Mouse (Mus musculus) lung, embryonic 15.5 days (tissue): ENCODE measurements around the gene Tor1aip2. TPM values are rescaled to one million over a fixed set of nuclear protein-coding genes. Genes with fewer than 3 reads are reported as not detected.

Source experiments
- ATAC-seq: fragments of 200-750 bp; cut with Nextera tagmentation; 2 replicates; pipeline ENCODE4 v1.8.0; 2017; ENCODE audit warnings: moderate number of reproducible peaks, borderline replicate concordance; ENCODE audit not compliant: low FRiP score, low TSS enrichment; ENCODE audit errors: extremely low read depth
- H3K27ac ChIP-seq: fragments of 300-500 bp; sonication (generic); 2 replicates; pipeline ENCODE4 v1.5.1; 2015; ENCODE audit warnings: moderate library complexity, mild to moderate bottlenecking, inconsistent platforms
- H3K27me3 ChIP-seq: fragments of 300-500 bp; sonication (generic); 2 replicates; pipeline ENCODE4 v1.6.1; 2015; ENCODE audit warnings: inconsistent platforms
- H3K36me3 ChIP-seq: fragments of 300-500 bp; sonication (generic); 2 replicates; pipeline ENCODE4 v1.6.1; 2015; ENCODE audit warnings: inconsistent platforms
- H3K4me1 ChIP-seq: fragments of 300-500 bp; sonication (generic); 2 replicates; pipeline ENCODE4 v1.6.1; 2015; ENCODE audit warnings: inconsistent platforms
- H3K4me2 ChIP-seq: fragments of 300-500 bp; sonication (generic); 2 replicates; pipeline ENCODE4 v1.6.1; 2015; ENCODE audit warnings: inconsistent platforms, mild to moderate bottlenecking, moderate library complexity
- H3K4me3 ChIP-seq: fragments of 300-500 bp; sonication (generic); 2 replicates; pipeline ENCODE4 v1.5.1; 2015; ENCODE audit warnings: mild to moderate bottlenecking, inconsistent platforms
- H3K9ac ChIP-seq: fragments of 300-500 bp; sonication (generic); 2 replicates; pipeline ENCODE4 v1.6.1; 2015; ENCODE audit warnings: inconsistent platforms
- H3K9me3 ChIP-seq: fragments of 300-500 bp; sonication (generic); 2 replicates; pipeline ENCODE4 v1.6.1; 2016; ENCODE audit warnings: inconsistent platforms
- WGBS: fragments of 180-500 bp; shearing (Covaris S2); methylation state at CpG from one replicate; pipeline ENCODE4 v1.1.7; 2015; 5-methylcytosine and 5-hydroxymethylcytosine counted together
- polyA plus RNA-seq: library from polyadenylated mRNA; unstranded; fragments of >200 nt; fragmentation: Nextera tagmentation; extraction: Ambion mirVana; gene quantifications from 2 replicates; pipeline ENCODE4 v1.2.1, GENCODE M21; 2015

Tor1aip2 gene
- polyA plus RNA-seq, 1 experiment from 2014 or later: 110 TPM

DNA sequence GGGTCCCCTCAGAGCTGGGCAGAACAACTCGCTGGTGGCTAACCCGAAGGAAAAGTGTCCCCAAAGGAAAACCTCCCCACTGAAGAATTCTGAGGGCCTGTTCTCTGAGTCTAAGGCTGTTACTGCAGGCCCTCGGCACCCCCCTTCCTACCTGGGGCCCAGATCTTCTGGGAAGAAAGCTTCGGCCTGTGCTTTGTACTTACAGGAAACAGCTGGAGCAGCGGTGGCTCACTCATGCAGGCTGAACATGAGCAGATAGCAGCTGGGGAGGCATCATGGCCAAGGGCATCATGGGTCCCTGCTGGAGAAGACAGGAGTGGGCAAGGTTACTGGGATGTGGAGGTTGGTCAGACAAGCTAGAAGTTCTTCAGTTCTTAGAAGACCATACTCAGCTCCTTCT, 52.4 kb downstream of the Tor1aip2 start:
- Histone ChIP-seq H3K4me1 (no peaks in the 10 kb centered on the region), H3K4me3 (no peak overlapping the region), H3K27me3 (no peaks in the 10 kb centered on the region), H3K4me2 (no peak overlapping the region), H3K36me3 (no peaks in the 10 kb centered on the region), H3K9ac (no peak overlapping the region), H3K9me3 (no peaks in the 10 kb centered on the region), H3K27ac (no peak overlapping the region)
- WGBS: 70% methylated on average over 5 of the region's 5 CpGs
- no peak for ATAC-seq

DNA sequence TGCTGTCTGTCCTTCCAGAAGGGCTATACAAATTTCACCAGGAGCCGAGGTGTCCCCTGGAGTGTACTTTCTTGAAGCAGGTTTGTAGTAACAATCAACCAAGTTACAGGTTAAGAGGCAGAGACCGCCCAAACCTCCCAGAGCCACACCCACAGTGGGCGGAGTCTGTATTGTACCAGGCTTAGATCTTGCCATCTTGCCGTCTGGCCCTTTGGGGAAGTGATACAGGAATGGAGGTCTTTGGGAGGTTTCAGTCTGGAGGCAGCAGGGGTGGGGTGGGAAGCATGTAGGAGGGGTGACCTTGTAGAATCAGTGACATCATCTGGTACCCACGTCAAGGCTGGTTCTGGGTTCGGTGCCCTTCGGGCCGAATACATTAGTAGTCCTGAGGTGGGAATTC, 54.4 kb downstream of the Tor1aip2 start:
- H3K4me2 ChIP-seq: no peak overlapping the region
- H3K4me1 ChIP-seq: no peaks in the 10 kb centered on the region
- no peak overlapping the region for H3K4me3 ChIP-seq
- H3K9ac ChIP-seq: no peak overlapping the region
- no peak for ATAC-seq
- H3K27me3 ChIP-seq: no peaks in the 10 kb centered on the region
- no peaks in the 10 kb centered on the region for H3K9me3 ChIP-seq
- no peaks in the 10 kb centered on the region for H3K36me3 ChIP-seq
- H3K27ac ChIP-seq: no peak overlapping the region
- WGBS: 78% methylated on average over 8 of the region's 8 CpGs

DNA sequence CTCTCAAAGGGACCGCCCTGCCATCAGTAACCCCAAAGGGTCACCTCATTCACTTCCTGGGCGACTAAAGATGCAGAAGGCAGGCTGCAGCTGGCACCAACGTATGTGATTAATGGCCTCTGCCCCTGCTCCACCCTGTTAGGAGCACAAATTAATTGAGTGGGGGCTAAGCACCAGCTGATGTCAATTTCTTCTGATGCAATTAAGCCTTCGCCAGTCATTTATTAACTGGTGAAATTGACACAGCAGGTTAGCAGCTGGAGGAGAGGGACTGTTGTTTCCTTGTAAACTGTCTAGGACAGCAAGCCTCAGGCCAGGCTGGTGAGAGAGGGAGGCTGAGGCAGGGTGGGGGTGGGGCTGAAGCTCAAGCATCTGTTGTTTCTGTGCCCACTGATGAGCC, 54.8 kb downstream of the Tor1aip2 start:
- no peak overlapping the region for H3K4me3 ChIP-seq
- no peaks in the 10 kb centered on the region for H3K27me3 ChIP-seq
- H3K9me3 ChIP-seq: no peaks in the 10 kb centered on the region
- no peak overlapping the region for H3K4me2 ChIP-seq
- no peaks in the 10 kb centered on the region for H3K36me3 ChIP-seq
- 65% methylated on average over 4 of the region's 4 CpGs for WGBS
- no peak overlapping the region for H3K27ac ChIP-seq
- no peak for ATAC-seq
- no peaks in the 10 kb centered on the region for H3K4me1 ChIP-seq
- no peak overlapping the region for H3K9ac ChIP-seq

DNA sequence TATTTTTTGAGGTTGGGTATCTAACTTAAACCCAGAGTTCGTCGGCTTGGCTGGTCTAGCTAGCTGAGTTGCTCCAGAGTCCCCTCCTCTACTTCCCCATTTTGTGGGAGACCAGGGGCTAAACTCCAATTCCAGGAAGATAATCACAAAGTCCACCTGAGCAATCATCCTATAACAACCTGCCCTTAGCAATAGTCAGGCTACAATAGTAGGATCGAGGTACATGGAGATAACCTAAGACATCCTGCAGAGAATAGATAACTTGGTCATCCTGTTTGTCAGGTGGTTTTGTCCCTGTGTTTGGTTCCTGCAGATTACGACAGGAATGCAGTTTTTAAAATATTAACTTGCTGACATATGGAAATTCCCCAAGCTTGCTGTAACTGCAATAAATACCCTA, 56.6 kb downstream of the Tor1aip2 start:
- H3K4me3 ChIP-seq: no peak overlapping the region
- H3K9ac ChIP-seq: no peak overlapping the region
- H3K27me3 ChIP-seq: no peaks in the 10 kb centered on the region
- no peak for ATAC-seq
- no peaks in the 10 kb centered on the region for H3K36me3 ChIP-seq
- 74% methylated on average over 4 of the region's 4 CpGs for WGBS
- no peak overlapping the region for H3K27ac ChIP-seq
- no peak overlapping the region for H3K4me2 ChIP-seq
- H3K9me3 ChIP-seq: no peaks in the 10 kb centered on the region
- H3K4me1 ChIP-seq: no peaks in the 10 kb centered on the region

DNA sequence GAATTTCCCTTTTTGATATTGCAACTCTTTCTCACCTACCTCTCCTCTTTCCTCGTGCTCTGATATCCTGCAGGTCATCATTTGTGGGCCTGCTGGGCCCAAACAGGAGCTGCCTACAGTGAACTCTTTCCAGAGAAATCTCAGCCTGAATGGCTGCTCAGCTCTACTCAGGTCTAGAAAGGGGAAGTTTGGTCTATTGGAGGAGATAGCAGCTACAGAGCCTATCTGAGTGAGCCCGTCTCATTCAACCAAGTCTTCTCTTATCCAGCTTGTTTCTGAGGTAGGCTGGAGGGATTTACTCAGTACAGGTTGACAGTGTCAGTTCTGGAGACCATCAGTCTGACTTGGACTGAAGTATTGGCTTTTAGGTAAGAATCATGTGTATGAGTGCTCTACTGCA, 68.6 kb downstream of the Tor1aip2 start:
- Histone ChIP-seq H3K9me3 (no peaks in the 10 kb centered on the region), H3K4me3 (no peak overlapping the region), H3K27ac (no peak overlapping the region), H3K27me3 (no peaks in the 10 kb centered on the region), H3K36me3 (no peaks in the 10 kb centered on the region), H3K9ac (no peak overlapping the region), H3K4me1 (no peaks in the 10 kb centered on the region), H3K4me2 (no peak overlapping the region)
- 85% methylated on average over 2 of the region's 2 CpGs for WGBS
- ATAC-seq: no peak

DNA sequence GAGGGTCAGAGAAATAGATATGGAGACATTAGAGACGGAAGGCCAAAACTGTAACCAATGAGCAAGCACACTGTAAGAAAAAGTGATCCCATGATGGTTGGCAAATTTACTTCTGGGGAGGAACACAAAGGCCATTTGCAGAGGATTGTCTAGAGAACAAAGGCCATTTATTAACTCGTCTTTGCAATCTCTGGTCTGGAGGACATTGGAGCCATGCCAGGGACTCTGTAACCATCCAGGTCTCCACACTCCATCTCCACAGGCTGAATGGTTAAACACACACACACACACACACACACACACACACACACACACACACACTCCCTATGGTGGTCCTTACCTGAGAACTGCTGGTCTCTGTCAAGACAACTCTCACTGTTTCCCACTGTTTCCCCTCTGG, 70.2 kb downstream of the Tor1aip2 start:
- Histone ChIP-seq H3K36me3 (no peaks in the 10 kb centered on the region), H3K27ac (no peak overlapping the region), H3K9ac (no peak overlapping the region), H3K4me1 (no peaks in the 10 kb centered on the region), H3K27me3 (no peaks in the 10 kb centered on the region), H3K4me2 (no peak overlapping the region), H3K4me3 (no peak overlapping the region), H3K9me3 (no peaks in the 10 kb centered on the region)
- 76% methylated on average over 2 of the region's 2 CpGs for WGBS
- no peak for ATAC-seq

DNA sequence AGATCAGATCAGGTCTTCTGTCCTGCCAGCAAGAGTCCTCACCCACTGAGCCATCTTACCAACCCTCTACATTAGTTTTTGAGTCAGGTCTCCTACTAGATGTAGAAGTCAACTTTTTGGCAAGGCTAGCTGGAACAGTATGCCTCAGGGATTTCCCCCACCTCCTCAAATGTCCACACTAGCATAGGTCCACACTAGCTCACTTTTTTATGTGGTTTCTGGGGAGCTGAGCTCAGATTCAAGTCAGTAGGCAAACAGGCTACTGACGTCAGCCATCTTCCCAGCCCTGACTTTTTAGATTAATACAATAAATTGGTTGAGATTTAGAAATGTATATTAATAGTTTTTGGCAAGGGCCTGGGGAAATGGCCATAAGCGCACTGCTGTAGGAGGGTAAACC, 72.2 kb downstream of the Tor1aip2 start:
- WGBS: 55% methylated on average over 2 of the region's 2 CpGs
- no peak overlapping the region for H3K4me3 ChIP-seq
- no peak overlapping the region for H3K27ac ChIP-seq
- H3K4me2 ChIP-seq: no peak overlapping the region
- no peaks in the 10 kb centered on the region for H3K9me3 ChIP-seq
- no peak for ATAC-seq
- H3K9ac ChIP-seq: no peak overlapping the region
- H3K36me3 ChIP-seq: no peaks in the 10 kb centered on the region
- H3K27me3 ChIP-seq: no peaks in the 10 kb centered on the region; the same call in 1 of the 2 replicates
- no peaks in the 10 kb centered on the region for H3K4me1 ChIP-seq

DNA sequence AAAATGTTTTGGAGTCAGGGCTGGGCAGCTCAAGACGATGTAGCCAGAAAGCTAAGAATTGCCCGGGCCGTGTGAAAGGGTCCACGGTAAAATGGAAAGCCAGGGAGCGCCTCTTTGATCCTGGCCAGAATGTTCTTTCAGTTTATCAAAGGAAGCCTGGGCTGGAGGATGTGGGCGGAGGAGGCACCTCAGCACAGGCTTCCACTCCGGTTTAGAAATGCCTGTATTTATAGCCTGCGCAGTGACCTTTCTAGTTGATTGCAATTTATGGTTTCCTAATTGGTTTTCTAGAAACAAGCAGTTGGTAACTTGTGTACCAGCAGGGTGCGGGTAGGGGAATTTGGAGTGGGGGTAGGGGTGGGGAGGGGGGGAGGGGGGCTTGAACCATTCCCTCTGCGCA, 73.2 kb downstream of the Tor1aip2 start:
- Histone ChIP-seq H3K36me3 (no peaks in the 10 kb centered on the region), H3K9ac (no peak overlapping the region), H3K27me3 (no peaks in the 10 kb centered on the region; the same call in 1 of the 2 replicates), H3K4me1 (no peaks in the 10 kb centered on the region), H3K9me3 (no peaks in the 10 kb centered on the region), H3K4me3 (no peak overlapping the region), H3K4me2 (no peak overlapping the region), H3K27ac (no peak overlapping the region)
- no peak for ATAC-seq
- 57% methylated on average over 10 of the region's 10 CpGs for WGBS

DNA sequence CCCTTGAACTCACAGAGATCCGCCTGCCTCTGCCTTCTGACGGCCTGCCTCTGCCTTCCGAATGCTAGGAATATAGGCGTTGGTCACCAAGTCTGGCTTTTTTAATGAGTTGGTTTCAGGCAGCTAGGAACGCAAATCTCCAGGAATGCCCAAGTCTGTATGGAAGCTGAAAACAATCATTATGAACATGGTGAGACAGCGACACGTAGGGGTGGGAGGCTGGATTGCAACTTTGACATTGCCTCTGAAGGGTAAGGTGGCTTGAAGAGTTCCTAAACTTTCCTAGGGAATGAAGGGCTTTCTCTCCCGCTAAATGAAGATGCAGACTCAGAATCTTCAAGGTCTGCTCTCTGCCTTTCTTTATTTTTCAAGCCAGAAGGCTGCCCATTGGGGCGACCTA, 75.9 kb downstream of the Tor1aip2 start:
- WGBS: 78% methylated on average over 9 of the region's 9 CpGs
- Histone ChIP-seq H3K27me3 (no peaks in the 10 kb centered on the region; the same call in 1 of the 2 replicates), H3K4me3 (no peak overlapping the region), H3K4me1 (no peaks in the 10 kb centered on the region), H3K36me3 (no peaks in the 10 kb centered on the region), H3K9ac (no peak overlapping the region), H3K27ac (no peak overlapping the region), H3K4me2 (no peak overlapping the region), H3K9me3 (no peaks in the 10 kb centered on the region)
- ATAC-seq: no peak

DNA sequence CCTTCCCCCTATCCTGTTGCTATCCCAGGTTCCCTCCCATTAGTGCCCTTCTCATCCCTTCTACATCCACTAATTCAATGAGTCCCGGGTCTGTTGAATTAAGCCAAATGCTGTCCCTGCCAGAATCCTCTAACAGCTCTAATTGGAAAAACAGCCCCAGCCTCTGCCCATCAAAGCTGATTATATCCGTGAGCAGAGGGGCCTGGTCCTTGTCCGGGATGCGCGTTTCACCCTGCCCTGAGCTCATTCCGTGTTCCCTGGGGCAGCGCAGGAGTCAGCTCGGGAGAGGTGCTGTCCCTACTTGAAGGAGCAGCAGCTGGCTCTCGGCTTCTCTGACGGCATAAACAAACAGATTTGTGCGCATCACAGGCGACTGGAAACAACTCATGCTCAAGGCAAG, 76.5 kb downstream of the Tor1aip2 start:
- WGBS: 23% methylated on average over 12 of the region's 12 CpGs

DNA sequence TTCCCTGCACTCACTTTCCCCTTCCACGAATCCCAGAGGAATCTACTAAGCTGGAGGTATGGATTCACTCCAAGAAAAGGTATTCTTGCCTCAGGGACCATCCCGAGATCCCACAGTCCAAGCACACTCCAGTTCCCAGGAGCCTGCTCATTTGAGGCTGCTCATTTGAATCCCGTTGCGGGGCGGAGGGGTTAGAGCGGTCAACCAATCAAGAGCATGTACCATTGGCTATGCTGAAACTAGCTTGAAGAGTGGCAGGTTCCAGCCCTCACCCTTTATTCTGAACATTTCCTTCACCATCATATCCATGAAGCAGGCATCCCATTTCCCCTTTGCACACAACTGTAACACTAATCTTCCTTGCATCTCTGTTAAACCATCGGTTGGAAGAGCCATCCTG, 76.9 kb downstream of the Tor1aip2 start:
- no peak overlapping the region for H3K9ac ChIP-seq
- no peaks in the 10 kb centered on the region for H3K36me3 ChIP-seq
- no peaks in the 10 kb centered on the region for H3K9me3 ChIP-seq
- no peaks in the 10 kb centered on the region; the same call in 1 of the 2 replicates for H3K27me3 ChIP-seq
- no peak overlapping the region for H3K4me2 ChIP-seq
- H3K4me1 ChIP-seq: no peaks in the 10 kb centered on the region
- no peak for ATAC-seq
- no peak overlapping the region for H3K4me3 ChIP-seq
- WGBS: 66% methylated on average over 7 of the region's 7 CpGs
- no peak overlapping the region for H3K27ac ChIP-seq

More for the DNA sequence above, 76.5 kb downstream of the Tor1aip2 start:
- ATAC-seq: no peak; the same call in 1 of the 2 replicates
- no peak overlapping the region for H3K9ac ChIP-seq
- H3K27me3 ChIP-seq: no peaks in the 10 kb centered on the region; the same call in 1 of the 2 replicates
- no peak overlapping the region for H3K4me2 ChIP-seq
- no peak overlapping the region for H3K27ac ChIP-seq
- H3K4me3 ChIP-seq: no peak overlapping the region
- H3K9me3 ChIP-seq: no peaks in the 10 kb centered on the region
- H3K36me3 ChIP-seq: no peaks in the 10 kb centered on the region
- no peaks in the 10 kb centered on the region for H3K4me1 ChIP-seq

DNA sequence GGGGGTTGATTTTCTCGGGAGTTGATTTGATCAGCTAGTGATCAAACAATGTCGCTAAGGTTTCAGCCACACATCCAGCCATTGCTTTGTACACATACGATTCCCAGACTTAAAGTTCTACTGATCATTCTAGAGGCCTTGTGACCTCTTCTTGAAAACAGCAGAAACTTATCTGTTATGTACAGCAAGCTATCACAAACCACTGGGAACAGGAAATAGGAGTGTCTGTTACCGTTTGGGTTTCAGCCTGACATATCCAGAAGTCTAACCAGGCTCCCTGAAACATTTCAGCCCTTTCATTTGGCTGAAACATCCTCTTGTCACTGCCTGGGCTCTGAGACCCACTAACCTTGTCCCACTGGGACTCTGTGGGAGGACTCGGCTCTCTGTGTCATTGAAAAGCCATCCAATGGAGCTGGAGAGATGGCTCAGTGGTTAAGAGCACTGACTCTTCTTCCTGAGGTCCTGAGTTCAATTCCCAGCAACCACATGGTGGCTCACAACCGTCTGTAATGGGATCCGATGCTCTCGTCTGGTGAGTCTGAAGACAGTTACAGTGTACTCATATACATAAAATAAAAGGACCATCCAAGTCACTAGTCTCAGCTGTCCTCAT, 78.8 kb downstream of the Tor1aip2 start:
- Histone ChIP-seq H3K4me2 (no peak overlapping the region), H3K36me3 (no peaks in the 10 kb centered on the region), H3K27me3 (no peaks in the 10 kb centered on the region; the same call in 1 of the 2 replicates), H3K9ac (no peak overlapping the region), H3K9me3 (no peaks in the 10 kb centered on the region), H3K27ac (no peak overlapping the region), H3K4me1 (no peaks in the 10 kb centered on the region), H3K4me3 (no peak overlapping the region)
- 66% methylated on average over 8 of the region's 8 CpGs for WGBS
- no peak for ATAC-seq

DNA sequence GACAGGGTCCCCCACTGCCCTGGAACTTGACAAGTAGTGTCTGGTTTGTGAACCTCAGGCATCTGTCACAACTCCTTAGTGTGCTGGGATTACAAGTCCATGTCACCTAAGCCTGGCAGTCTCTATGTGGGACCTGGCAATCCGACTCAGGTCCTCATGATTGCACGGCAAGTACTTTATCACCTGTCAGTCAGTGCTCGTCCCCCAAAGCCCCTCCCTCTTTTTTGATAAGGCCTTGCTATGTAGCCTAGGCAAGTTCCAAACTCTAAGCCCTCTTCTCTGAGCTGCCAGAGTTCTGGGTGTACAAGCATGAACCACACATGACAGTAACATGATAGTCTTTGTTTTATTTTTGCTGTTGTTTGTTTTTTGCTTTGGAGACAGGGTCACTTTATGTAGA, 81.6 kb downstream of the Tor1aip2 start:
- Histone ChIP-seq H3K9ac (no peak overlapping the region), H3K27me3 (no peaks in the 10 kb centered on the region; the same call in 1 of the 2 replicates), H3K36me3 (no peaks in the 10 kb centered on the region), H3K27ac (no peak overlapping the region), H3K4me1 (no peaks in the 10 kb centered on the region), H3K9me3 (no peaks in the 10 kb centered on the region), H3K4me3 (no peak overlapping the region), H3K4me2 (no peak overlapping the region)
- 18% methylated on average over 3 of the region's 3 CpGs for WGBS
- no peak for ATAC-seq
